Mouse (Mus musculus) lung, postnatal 0 days (tissue): ENCODE results near the gene Nt5c3.

ENCODE experiments used
- CTCF ChIP-seq: IDR thresholded peaks from 2 replicates; pipeline ENCODE4 v1.5.1; 2016; ENCODE audit warnings: antibody characterized with exemption, mild to moderate bottlenecking
- EP300 ChIP-seq: IDR thresholded peaks from 2 replicates; pipeline ENCODE4 v1.6.1; 2016; ENCODE audit warnings: antibody characterized with exemption, mild to moderate bottlenecking, control low read depth

- no peak for TF ChIP-seq CTCF
- no peak for TF ChIP-seq EP300
Observed at GRCm38 (mm10) chr6:56837166-56837565, 86.6 kb downstream of the Nt5c3 start.
